Mouse (Mus musculus) kidney, embryonic 16.5 days (tissue): ENCODE data around the gene Rpain. TPM values are rescaled to one million over a fixed set of nuclear protein-coding genes. Genes with fewer than 3 reads are reported as not detected.

Source experiments
- ATAC-seq: fragments of 200-750 bp; cut with Nextera tagmentation; 2 replicates; pipeline ENCODE4 v1.8.0; 2017; ENCODE audit warnings: moderate TSS enrichment; ENCODE audit not compliant: low FRiP score, low TSS enrichment
- H3K27ac ChIP-seq: fragments of 300-500 bp; sonication (generic); 2 replicates; pipeline ENCODE4 v1.5.1; 2014; ENCODE audit warnings: low read length
- H3K27me3 ChIP-seq: fragments of 300-500 bp; sonication (generic); 2 replicates; pipeline ENCODE4 v1.6.1; 2014; ENCODE audit warnings: low read length, control low read depth, mixed read lengths; ENCODE audit not compliant: insufficient read depth
- H3K36me3 ChIP-seq: fragments of 300-500 bp; sonication (generic); 2 replicates; pipeline ENCODE4 v1.6.1; 2014; ENCODE audit warnings: low read length, control low read depth, mixed read lengths; ENCODE audit not compliant: insufficient read depth
- H3K4me1 ChIP-seq: fragments of 300-500 bp; sonication (generic); 2 replicates; pipeline ENCODE4 v1.6.1; 2014; ENCODE audit warnings: low read length, control low read depth, mixed read lengths; ENCODE audit not compliant: insufficient read depth
- H3K4me2 ChIP-seq: fragments of 300-500 bp; sonication (generic); replicated peaks from 2 replicates; pipeline ENCODE4 v1.6.1; 2014; ENCODE audit warnings: low read depth, low read length
- H3K4me3 ChIP-seq: fragments of 300-500 bp; sonication (generic); 2 replicates; pipeline ENCODE4 v1.5.1; 2014; ENCODE audit warnings: mild to moderate bottlenecking, low read length
- H3K9ac ChIP-seq: fragments of 300-500 bp; sonication (generic); replicated peaks from 2 replicates; pipeline ENCODE4 v1.6.1; 2014; ENCODE audit warnings: low read length
- H3K9me3 ChIP-seq: fragments of 300-500 bp; sonication (generic); 2 replicates; pipeline ENCODE4 v1.6.1; 2016; ENCODE audit warnings: low read length, control low read depth
- WGBS: fragments of 180-500 bp; shearing (Covaris S2); extraction: QIAGEN DNeasy Blood & Tissue Kit; methylation state at CpG from one replicate; pipeline ENCODE4 v1.1.7; 2014; 5-methylcytosine and 5-hydroxymethylcytosine counted together
- polyA plus RNA-seq: library from polyadenylated mRNA; unstranded; fragments of >200 nt; fragmentation: Nextera tagmentation; extraction: Ambion mirVana; gene quantifications from 2 replicates; pipeline ENCODE4 v1.2.1, GENCODE M21; 2015

Gene Rpain
- polyA plus RNA-seq, 1 experiment from 2014 or later = 83.0 TPM

DNA sequence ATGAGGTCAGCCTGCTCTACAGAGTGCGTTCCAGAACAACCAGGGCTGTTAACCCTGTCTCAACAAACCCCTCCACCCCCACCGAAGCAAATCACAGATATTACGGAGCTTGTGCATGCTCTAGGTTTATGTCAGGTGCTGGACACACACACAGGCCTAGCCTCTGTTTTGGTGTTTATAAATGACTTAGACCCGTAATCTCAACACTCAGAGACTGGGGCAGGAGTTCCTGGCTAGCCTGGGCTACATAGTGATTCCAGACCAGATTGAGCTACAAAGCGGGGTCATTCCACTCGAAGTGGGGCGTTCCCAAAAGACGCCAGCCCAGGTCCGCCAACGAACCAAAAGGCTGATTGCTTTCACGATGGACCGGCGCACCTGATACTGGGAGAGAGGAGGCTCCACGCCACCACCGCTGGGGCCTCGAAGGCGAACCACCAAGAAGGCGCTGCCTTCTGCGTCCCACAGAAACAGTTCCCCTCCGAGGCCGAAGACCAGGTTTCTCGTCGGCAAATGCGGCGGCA lies 680 bp upstream of the Rpain start:
- peak overlapping the region; percentile 85 for H3K9ac ChIP-seq
- peak overlapping the region; percentile 73 for H3K4me3 ChIP-seq
- peak overlapping the region; percentile 91 for H3K4me2 ChIP-seq
- under 1% methylated on average over 25 of the region's 25 CpGs for WGBS
- no peaks in the 10 kb centered on the region for H3K27me3 ChIP-seq
- H3K9me3 ChIP-seq = no peaks in the 10 kb centered on the region
- H3K4me1 ChIP-seq = peaks cover 16% of the 10 kb centered on the region
- ATAC-seq = 0 out of 2 replicates have a peak, but pooled peaks have one; percentile 5
- H3K36me3 ChIP-seq = peaks cover 28% of the 10 kb centered on the region
- H3K27ac ChIP-seq = peak overlapping the region; percentile 69

DNA sequence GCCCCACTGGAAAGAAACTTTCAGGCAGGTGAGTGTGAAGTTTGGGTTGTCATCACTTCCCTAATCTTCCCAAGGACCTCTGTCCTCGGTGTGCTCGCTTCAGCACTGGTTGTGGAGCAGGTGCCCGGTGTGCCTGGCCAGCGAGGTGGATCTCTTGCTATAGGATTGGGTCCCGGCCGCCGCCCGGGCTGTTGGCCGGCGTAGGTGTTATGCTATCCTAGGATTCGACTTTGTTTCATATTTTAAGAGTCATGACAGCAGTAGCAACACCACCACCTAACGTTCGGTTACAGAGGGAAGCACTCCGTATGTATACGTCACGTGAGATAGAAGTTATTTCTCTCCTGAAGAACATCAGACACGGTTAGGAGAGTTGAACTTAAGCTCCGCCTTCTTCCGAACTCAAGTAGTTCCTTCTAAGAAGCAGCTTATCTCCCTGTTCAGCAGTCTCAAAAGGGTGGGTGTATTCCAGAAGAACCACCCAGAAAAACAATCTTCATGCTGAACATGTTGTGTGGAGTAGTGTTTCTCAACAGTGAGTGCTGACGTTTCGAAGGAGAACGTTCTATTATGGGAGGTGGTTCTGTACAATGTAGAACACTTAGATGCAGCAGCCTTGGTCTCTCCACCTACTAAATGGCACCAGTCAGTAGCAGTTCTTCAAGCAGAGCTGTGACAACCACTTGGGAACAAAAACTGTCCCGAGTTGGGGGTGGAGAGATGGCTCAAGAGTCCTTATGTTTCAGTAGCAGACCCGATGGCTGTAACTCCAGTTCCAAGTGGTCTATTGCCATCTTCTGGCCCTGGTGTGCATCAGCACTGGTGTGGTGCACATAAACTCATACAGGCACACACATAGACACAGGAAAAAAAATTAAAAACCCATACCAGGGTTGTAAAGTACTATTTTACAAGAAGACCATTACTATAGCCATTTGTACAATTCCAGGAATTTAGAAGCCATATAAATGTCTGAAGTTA lies 837 bp downstream of the Rpain start:
- H3K27ac ChIP-seq = peak overlapping the region; percentile 94
- H3K4me2 ChIP-seq = peak overlapping the region; percentile 91
- no peaks in the 10 kb centered on the region for H3K9me3 ChIP-seq
- peaks cover 21% of the 10 kb centered on the region for H3K36me3 ChIP-seq
- H3K4me3 ChIP-seq = peak overlapping the region; percentile 73
- 16% methylated on average over 24 of the region's 24 CpGs for WGBS
- peak overlapping the region; percentile 76 for H3K9ac ChIP-seq
- peaks cover 16% of the 10 kb centered on the region for H3K4me1 ChIP-seq
- peak; percentile 24 for ATAC-seq
- no peaks in the 10 kb centered on the region for H3K27me3 ChIP-seq

DNA sequence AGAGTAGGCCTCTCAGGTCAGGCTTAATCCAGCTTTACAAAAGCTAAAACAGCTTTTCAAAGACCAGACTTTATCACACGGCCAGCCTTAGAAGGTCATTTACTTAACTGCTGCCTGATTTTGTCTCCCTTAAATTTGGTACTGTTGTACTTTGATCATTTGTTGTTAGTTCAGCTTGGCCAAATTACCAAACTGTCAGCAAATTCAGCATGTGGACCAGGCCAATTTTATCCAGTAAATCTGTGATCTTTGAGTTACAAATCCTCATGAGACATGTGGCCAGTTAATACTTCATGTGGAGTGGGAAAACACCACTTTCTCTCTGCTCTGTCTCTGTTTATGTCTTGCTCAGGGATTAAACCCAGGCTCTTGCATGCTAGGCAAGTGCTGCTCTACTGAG lies 2.6 kb downstream of the Rpain start:
- 62% methylated on average over 1 of the region's 1 CpGs for WGBS
- Histone ChIP-seq H3K9me3 (no peaks in the 10 kb centered on the region), H3K9ac (no peak overlapping the region), H3K36me3 (peaks cover 28% of the 10 kb centered on the region), H3K4me1 (peaks cover 16% of the 10 kb centered on the region), H3K4me3 (no peak overlapping the region), H3K27me3 (no peaks in the 10 kb centered on the region), H3K27ac (no peak overlapping the region), H3K4me2 (no peak overlapping the region)
- ATAC-seq = no peak

DNA sequence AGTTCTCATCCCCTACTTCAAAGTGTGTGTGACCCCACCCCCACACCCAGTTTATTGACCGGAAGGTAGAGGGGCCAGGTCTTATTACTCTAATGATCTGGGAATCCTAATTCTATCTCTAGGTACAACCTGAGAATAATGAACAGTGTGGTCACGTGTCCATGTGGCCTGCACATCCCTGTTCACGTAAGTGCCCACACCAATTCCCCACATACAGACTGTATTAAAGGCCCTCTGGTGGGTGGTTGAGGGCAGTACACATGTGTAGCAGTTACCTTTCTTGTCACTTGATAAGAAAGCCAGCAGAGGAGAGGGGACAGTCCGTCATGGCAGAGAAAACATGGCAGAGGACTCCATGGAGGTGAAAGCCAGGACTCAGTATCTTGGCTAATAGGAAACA lies 3.9 kb downstream of the Rpain start:
- no peak overlapping the region for H3K4me3 ChIP-seq
- no peaks in the 10 kb centered on the region for H3K27me3 ChIP-seq
- H3K36me3 ChIP-seq = peaks cover 39% of the 10 kb centered on the region
- H3K9me3 ChIP-seq = no peaks in the 10 kb centered on the region
- no peak overlapping the region for H3K27ac ChIP-seq
- H3K4me2 ChIP-seq = no peak overlapping the region
- ATAC-seq = no peak
- H3K9ac ChIP-seq = no peak overlapping the region
- WGBS = 71% methylated on average over 4 of the region's 4 CpGs
- peaks cover 7% of the 10 kb centered on the region; the same call in 1 of the 2 replicates for H3K4me1 ChIP-seq

DNA sequence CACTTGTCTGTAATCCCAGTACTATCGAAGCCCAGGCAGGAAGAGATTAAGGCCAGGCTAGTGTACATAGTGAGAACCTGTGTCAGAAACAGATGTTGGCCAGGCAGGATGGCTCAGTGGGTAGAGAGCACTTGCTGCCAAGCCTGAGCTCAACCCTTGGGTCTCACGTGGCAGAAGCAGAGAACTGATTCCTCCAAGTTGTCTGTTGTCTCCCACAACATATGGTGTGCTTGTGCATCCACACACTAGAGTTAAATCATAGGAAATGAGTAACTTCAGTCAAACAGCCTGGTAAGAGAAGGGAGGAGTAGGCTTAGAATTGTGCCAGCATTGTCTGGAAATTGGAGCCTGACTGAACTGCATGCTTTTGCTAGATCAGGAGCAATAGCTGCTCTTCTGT lies 5.2 kb downstream of the Rpain start:
- H3K9me3 ChIP-seq = no peaks in the 10 kb centered on the region
- ATAC-seq = no peak
- peaks cover 5% of the 10 kb centered on the region; the same call in 1 of the 2 replicates for H3K4me1 ChIP-seq
- H3K4me2 ChIP-seq = no peak overlapping the region
- WGBS = 76% methylated on average over 2 of the region's 2 CpGs
- peaks cover 50% of the 10 kb centered on the region for H3K36me3 ChIP-seq
- H3K27me3 ChIP-seq = no peaks in the 10 kb centered on the region
- H3K9ac ChIP-seq = no peak overlapping the region
- no peak overlapping the region for H3K4me3 ChIP-seq
- H3K27ac ChIP-seq = no peak overlapping the region

DNA sequence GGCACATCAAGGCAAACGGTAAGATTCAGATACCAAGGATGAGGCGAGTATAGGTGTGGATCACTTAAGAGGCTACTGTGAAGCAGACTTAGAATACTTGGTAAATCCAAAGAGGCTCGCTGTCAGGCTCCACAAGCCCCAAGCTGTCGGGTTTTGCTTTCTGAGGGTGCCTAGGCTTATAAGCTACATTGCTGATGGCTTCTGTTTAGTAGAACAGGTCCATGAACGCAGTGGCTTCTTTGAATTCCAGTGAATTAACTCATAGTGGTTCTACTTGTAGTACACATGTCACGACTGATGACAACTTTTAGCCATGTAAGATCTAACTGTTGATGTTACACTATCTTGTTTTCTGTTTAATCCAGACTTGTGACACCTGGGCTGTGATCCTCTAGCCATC lies 7.3 kb downstream of the Rpain start:
- Histone ChIP-seq H3K36me3 (peaks cover 60% of the 10 kb centered on the region), H3K27ac (no peak overlapping the region), H3K4me3 (no peak overlapping the region), H3K9ac (no peak overlapping the region), H3K4me2 (no peak overlapping the region), H3K27me3 (no peaks in the 10 kb centered on the region), H3K9me3 (no peaks in the 10 kb centered on the region), H3K4me1 (peaks cover 11% of the 10 kb centered on the region)
- WGBS = 89% methylated on average over 6 of the region's 6 CpGs
- ATAC-seq = no peak

DNA sequence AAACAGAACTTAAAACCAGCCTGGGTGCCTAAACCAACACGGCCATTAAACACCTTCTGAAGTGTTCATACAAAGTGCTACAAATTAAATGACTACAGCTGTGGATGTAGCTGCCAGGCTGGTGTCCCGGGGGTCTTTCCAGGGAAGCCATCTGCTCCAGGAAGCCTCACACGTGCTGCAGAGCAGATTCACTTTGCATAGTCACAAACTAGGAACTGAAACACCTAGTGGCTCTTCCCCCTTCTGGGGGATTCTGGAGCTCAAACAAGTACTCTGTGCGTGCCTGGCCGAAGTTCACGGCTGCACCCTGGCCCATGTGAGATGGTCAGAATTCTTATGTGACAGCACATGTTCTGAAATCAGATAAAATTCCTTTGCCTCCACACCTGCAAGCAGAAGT lies 10.2 kb downstream of the Rpain start:
- H3K36me3 ChIP-seq = peaks cover 59% of the 10 kb centered on the region
- WGBS = 89% methylated on average over 6 of the region's 6 CpGs
- H3K4me1 ChIP-seq = peaks cover 11% of the 10 kb centered on the region
- H3K27ac ChIP-seq = no peak overlapping the region
- H3K9me3 ChIP-seq = no peaks in the 10 kb centered on the region
- H3K4me3 ChIP-seq = no peak overlapping the region
- H3K9ac ChIP-seq = no peak overlapping the region
- no peak overlapping the region for H3K4me2 ChIP-seq
- no peak for ATAC-seq
- no peaks in the 10 kb centered on the region for H3K27me3 ChIP-seq

DNA sequence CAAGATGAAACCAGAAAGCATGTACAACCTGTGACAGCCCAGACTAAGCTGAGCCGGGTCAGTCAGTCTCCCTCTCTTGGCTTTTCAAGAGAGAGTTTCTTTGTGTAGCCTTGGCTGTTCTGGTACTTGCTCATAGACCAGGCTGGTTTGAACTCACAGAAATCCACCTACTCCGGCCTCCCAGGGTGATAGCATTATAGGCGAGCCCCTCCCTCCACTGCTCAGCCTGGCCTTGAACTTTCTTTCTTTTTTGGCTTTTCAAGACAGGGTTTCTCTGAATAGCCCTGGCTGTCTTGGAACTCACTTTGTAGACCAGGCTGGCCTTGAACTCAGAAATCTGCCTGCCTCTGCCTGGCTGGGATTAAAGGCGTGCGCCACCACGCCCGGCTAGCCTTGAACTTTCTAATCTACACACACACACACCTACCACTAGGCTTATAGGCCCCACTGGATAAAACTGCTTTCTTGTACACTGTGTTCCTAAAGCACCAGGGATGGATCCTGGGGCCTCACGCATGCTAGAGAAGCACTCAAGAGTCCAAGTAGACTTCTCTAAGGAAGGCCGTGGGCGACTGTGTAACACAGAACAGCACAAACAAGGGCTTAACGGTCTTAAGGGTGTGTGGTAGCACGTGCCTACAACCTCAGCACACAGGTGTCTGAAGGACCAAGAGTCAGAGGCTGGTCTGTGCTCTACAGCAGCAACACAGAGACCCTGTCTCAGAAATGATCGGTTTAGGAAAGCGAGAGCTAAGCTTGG lies 10.9 kb downstream of the Rpain start:
- Histone ChIP-seq H3K9me3 (no peaks in the 10 kb centered on the region), H3K36me3 (peaks cover 56% of the 10 kb centered on the region), H3K4me2 (peak overlapping the region; percentile 69), H3K27me3 (no peaks in the 10 kb centered on the region), H3K27ac (no peak overlapping the region), H3K4me3 (no peak overlapping the region), H3K4me1 (peaks cover 11% of the 10 kb centered on the region), H3K9ac (no peak overlapping the region)
- no peak for ATAC-seq
- 92% methylated on average over 14 of the region's 14 CpGs for WGBS

DNA sequence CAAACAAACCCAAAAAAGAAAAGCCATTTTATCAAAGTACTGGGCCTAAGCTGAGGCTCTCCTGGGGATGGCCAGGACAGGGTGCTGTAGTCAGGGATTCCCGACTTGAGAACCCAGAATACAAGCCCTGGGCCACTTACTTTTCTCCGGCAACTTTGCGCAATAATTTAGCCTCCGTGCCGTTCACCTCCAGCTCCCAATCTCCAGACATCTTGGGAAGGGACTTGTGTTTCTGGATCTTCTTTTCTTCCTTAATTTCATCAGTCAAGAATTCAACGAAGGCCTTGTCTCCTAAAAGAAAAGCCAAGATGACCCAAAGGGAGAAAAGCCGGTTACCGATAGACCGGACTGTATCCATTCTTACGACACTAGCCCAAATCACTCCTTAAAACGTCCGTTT lies 12.0 kb downstream of the Rpain start:
- Histone ChIP-seq H3K4me2 (peak overlapping the region; percentile 69), H3K9ac (peak overlapping the region; percentile 96), H3K9me3 (no peaks in the 10 kb centered on the region), H3K4me3 (peak overlapping the region; percentile 98), H3K36me3 (peaks cover 56% of the 10 kb centered on the region), H3K27ac (no peak overlapping the region), H3K4me1 (peaks cover 11% of the 10 kb centered on the region), H3K27me3 (no peaks in the 10 kb centered on the region)
- WGBS = 4% methylated on average over 12 of the region's 12 CpGs
- ATAC-seq = no peak
